Mouse (Mus musculus) liver, embryonic 11.5 days (tissue): ENCODE measurements at regions not wholly inside any gene's neighbourhood (a gene's known extent, or its start where the extent isn't known, plus 50 kb on each side); places are given as distances from the start of the nearest gene placed in this dataset.

Experiments
- ATAC-seq: fragments of 200-750 bp; cut with Nextera tagmentation; replicated peaks from 2 replicates; pipeline ENCODE4 v1.8.0; 2017; ENCODE audit warnings: moderate number of reproducible peaks, mild to moderate bottlenecking, moderate TSS enrichment, moderate library complexity; ENCODE audit not compliant: low FRiP score
- DNase-seq: peaks from one replicate; pipeline ENCODE4 v3.0.0-alpha.2; 2017; ENCODE audit warnings: low spot score
- H3K27ac ChIP-seq: fragments of 300-500 bp; sonication (generic); 2 replicates; pipeline ENCODE4 v1.5.1; 2014; ENCODE audit warnings: mild to moderate bottlenecking, low read depth, low read length, control low read depth
- H3K27me3 ChIP-seq: fragments of 300-500 bp; sonication (generic); replicated peaks from 2 replicates; pipeline ENCODE4 v1.6.1; 2014; ENCODE audit warnings: low read length, mixed read lengths; ENCODE audit not compliant: control insufficient read depth, insufficient read depth
- H3K36me3 ChIP-seq: fragments of 300-500 bp; sonication (generic); 2 replicates; pipeline ENCODE4 v1.6.1; 2014; ENCODE audit warnings: mild to moderate bottlenecking, low read length, moderate library complexity, mixed read lengths; ENCODE audit not compliant: control insufficient read depth, insufficient read depth
- H3K4me1 ChIP-seq: fragments of 300-500 bp; sonication (generic); replicated peaks from 2 replicates; pipeline ENCODE4 v1.6.1; 2014; ENCODE audit warnings: low read length, mixed read lengths; ENCODE audit not compliant: control insufficient read depth, insufficient read depth
- H3K4me2 ChIP-seq: fragments of 300-500 bp; sonication (generic); 2 replicates; pipeline ENCODE4 v1.6.1; 2014; ENCODE audit warnings: mild to moderate bottlenecking, control low read depth, moderate library complexity
- H3K4me3 ChIP-seq: fragments of 300-500 bp; sonication (generic); 2 replicates; pipeline ENCODE4 v1.5.1; 2014; ENCODE audit warnings: low read depth, low read length, control low read depth
- H3K9ac ChIP-seq: fragments of 300-500 bp; sonication (generic); 2 replicates; pipeline ENCODE4 v1.6.1; 2014; ENCODE audit warnings: low read depth, low read length, control low read depth
- H3K9me3 ChIP-seq: fragments of 300-500 bp; sonication (generic); 2 replicates; pipeline ENCODE4 v1.6.1; 2016; ENCODE audit warnings: low read length, inconsistent platforms, mixed read lengths; ENCODE audit not compliant: control insufficient read depth
- WGBS: fragments of 180-500 bp; shearing (Covaris S2); extraction: QIAGEN DNeasy Blood & Tissue Kit; methylation state at CpG from one replicate; pipeline ENCODE4 v1.1.7; 2014; 5-methylcytosine and 5-hydroxymethylcytosine counted together

GRCm38 (mm10) chr19:53456681-53457080 is 66.3 kb upstream of the Smndc1 start:
- Histone ChIP-seq H3K36me3 (no peaks in the 10 kb centered on the region), H3K9ac (no peak overlapping the region), H3K27ac (no peak overlapping the region), H3K4me1 (peaks cover 15% of the 10 kb centered on the region), H3K9me3 (no peaks in the 10 kb centered on the region), H3K4me3 (no peak overlapping the region), H3K4me2 (no peak overlapping the region), H3K27me3 (peaks cover 7% of the 10 kb centered on the region; the same call in 1 of the 2 replicates)
- no peak for ATAC-seq
- WGBS: 78% methylated on average over 5 of the region's 5 CpGs
- no peak for DNase-seq

GRCm38 (mm10) chr19:53454571-53454970 is 64.2 kb upstream of the Smndc1 start:
- no peak for DNase-seq
- ATAC-seq: no peak
- H3K4me1 ChIP-seq: peaks cover 8% of the 10 kb centered on the region
- no peak overlapping the region for H3K9ac ChIP-seq
- H3K4me2 ChIP-seq: no peak overlapping the region
- H3K27me3 ChIP-seq: no peaks in the 10 kb centered on the region
- H3K36me3 ChIP-seq: no peaks in the 10 kb centered on the region
- no peak overlapping the region for H3K4me3 ChIP-seq
- H3K9me3 ChIP-seq: no peaks in the 10 kb centered on the region
- WGBS: 53% methylated on average over 4 of the region's 4 CpGs
- no peak overlapping the region for H3K27ac ChIP-seq

- ATAC-seq: no peak
Observed at GRCm38 (mm10) chr19:53454059-53454458, 63.7 kb upstream of the Smndc1 start.

GRCm38 (mm10) chr19:53453317-53453947 is 63.1 kb upstream of the Smndc1 start:
- no peak for DNase-seq
- H3K27ac ChIP-seq: no peak overlapping the region
- no peaks in the 10 kb centered on the region for H3K27me3 ChIP-seq
- no peak overlapping the region for H3K4me2 ChIP-seq
- WGBS: 70% methylated on average over 13 of the region's 13 CpGs
- peaks cover 5% of the 10 kb centered on the region; the same call in 1 of the 2 replicates for H3K4me1 ChIP-seq
- ATAC-seq: no peak
- no peak overlapping the region for H3K4me3 ChIP-seq
- H3K9me3 ChIP-seq: no peaks in the 10 kb centered on the region
- no peaks in the 10 kb centered on the region for H3K36me3 ChIP-seq
- H3K9ac ChIP-seq: no peak overlapping the region

More at GRCm38 (mm10) chr19:53454059-53454458, 63.7 kb upstream of the Smndc1 start:
- 81% methylated on average over 3 of the region's 3 CpGs for WGBS
- H3K27me3 ChIP-seq: no peaks in the 10 kb centered on the region
- no peak overlapping the region for H3K27ac ChIP-seq
- no peaks in the 10 kb centered on the region for H3K9me3 ChIP-seq
- H3K4me2 ChIP-seq: no peak overlapping the region
- H3K9ac ChIP-seq: no peak overlapping the region
- DNase-seq: no peak
- no peaks in the 10 kb centered on the region for H3K36me3 ChIP-seq
- peaks cover 6% of the 10 kb centered on the region for H3K4me1 ChIP-seq
- H3K4me3 ChIP-seq: no peak overlapping the region

GRCm38 (mm10) chr19:53452360-53452759 is 62.0 kb upstream of the Smndc1 start:
- ATAC-seq (no peak), DNase-seq (no peak)
- no peaks in the 10 kb centered on the region for H3K9me3 ChIP-seq
- no peaks in the 10 kb centered on the region for H3K27me3 ChIP-seq
- 47% methylated on average over 3 of the region's 3 CpGs for WGBS
- no peak overlapping the region for H3K9ac ChIP-seq
- H3K4me3 ChIP-seq: no peak overlapping the region
- peaks cover 5% of the 10 kb centered on the region; the same call in 1 of the 2 replicates for H3K4me1 ChIP-seq
- H3K4me2 ChIP-seq: no peak overlapping the region
- H3K27ac ChIP-seq: no peak overlapping the region
- H3K36me3 ChIP-seq: no peaks in the 10 kb centered on the region

- H3K4me2 ChIP-seq: no peak overlapping the region
Observed at GRCm38 (mm10) chr19:53451388-53451922, 61.1 kb upstream of the Smndc1 start.

GRCm38 (mm10) chr19:53450624-53451387 is 60.4 kb upstream of the Smndc1 start:
- Histone ChIP-seq H3K27me3 (no peaks in the 10 kb centered on the region), H3K4me1 (peaks cover 5% of the 10 kb centered on the region; the same call in 1 of the 2 replicates), H3K9ac (no peak overlapping the region), H3K9me3 (no peaks in the 10 kb centered on the region), H3K27ac (no peak overlapping the region), H3K36me3 (no peaks in the 10 kb centered on the region), H3K4me3 (no peak overlapping the region), H3K4me2 (no peak overlapping the region)
- no peak for ATAC-seq
- no peak for DNase-seq
- WGBS: 70% methylated on average over 16 of the region's 17 CpGs

More at GRCm38 (mm10) chr19:53451388-53451922, 61.1 kb upstream of the Smndc1 start:
- no peak overlapping the region for H3K27ac ChIP-seq
- no peaks in the 10 kb centered on the region for H3K36me3 ChIP-seq
- no peak overlapping the region for H3K4me3 ChIP-seq
- peaks cover 5% of the 10 kb centered on the region; the same call in 1 of the 2 replicates for H3K4me1 ChIP-seq
- ATAC-seq (no peak), DNase-seq (no peak)
- no peaks in the 10 kb centered on the region for H3K9me3 ChIP-seq
- no peak overlapping the region for H3K9ac ChIP-seq
- no peaks in the 10 kb centered on the region for H3K27me3 ChIP-seq
- 77% methylated on average over 13 of the region's 13 CpGs for WGBS

- Histone ChIP-seq H3K9ac (no peak overlapping the region), H3K4me2 (no peak overlapping the region), H3K9me3 (no peaks in the 10 kb centered on the region), H3K27me3 (no peaks in the 10 kb centered on the region), H3K27ac (no peak overlapping the region), H3K4me3 (no peak overlapping the region), H3K4me1 (peaks cover 5% of the 10 kb centered on the region; the same call in 1 of the 2 replicates), H3K36me3 (no peaks in the 10 kb centered on the region)
- 71% methylated on average over 17 of the region's 17 CpGs for WGBS
- DNase-seq (no peak), ATAC-seq (no peak)
Observed at GRCm38 (mm10) chr19:53449137-53449783, 58.9 kb upstream of the Smndc1 start.
